Mouse (Mus musculus): ENCODE results near the gene Sit1.

Sit1 gene

DNA sequence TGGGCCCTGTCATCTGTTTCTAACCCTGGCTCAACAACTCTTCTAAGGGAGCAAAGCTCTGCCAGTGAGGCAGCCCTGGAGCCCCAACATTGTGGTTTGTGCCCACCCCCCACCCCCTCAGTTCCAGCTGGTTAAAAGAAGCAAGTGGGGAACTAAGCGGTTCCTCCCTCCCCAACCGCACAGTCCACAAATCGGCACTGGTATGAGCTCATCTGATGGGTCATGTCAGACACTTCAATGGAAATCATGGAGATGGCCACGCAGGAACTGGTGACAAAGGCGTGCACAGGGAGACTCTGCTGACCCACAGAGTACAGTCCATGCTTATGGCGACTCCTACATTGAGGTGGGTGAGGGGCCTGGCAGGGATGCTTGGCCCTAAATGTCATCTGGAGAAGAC is 17.6 kb downstream of the Sit1 start:
- DNase-seq = no peak

DNA sequence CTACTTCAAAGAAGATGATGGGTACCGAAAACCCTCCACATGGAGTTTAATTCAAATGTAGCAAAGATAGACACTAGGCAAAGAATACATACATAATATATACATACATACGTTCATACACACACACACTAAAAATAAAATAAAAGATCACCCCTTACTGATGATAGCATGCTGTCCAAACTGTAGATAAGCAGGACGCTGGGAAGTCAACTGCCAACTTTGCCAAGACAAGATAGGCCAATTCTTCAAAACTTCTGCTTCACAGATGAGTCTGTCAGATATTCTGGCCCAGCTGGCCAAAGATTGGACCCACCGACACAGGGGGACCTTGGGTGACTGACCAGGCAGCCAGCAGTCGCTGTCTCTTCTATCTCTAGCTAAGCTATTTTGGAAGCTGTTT is 20.4 kb downstream of the Sit1 start:
- no peak for DNase-seq

GRCm38 (mm10) chr4:43457124-43457523 is 26.4 kb downstream of the Sit1 start:
- DNase-seq = no peak

GRCm38 (mm10) chr4:43456470-43456869 is 27.1 kb downstream of the Sit1 start:
- no peak for DNase-seq

DNA sequence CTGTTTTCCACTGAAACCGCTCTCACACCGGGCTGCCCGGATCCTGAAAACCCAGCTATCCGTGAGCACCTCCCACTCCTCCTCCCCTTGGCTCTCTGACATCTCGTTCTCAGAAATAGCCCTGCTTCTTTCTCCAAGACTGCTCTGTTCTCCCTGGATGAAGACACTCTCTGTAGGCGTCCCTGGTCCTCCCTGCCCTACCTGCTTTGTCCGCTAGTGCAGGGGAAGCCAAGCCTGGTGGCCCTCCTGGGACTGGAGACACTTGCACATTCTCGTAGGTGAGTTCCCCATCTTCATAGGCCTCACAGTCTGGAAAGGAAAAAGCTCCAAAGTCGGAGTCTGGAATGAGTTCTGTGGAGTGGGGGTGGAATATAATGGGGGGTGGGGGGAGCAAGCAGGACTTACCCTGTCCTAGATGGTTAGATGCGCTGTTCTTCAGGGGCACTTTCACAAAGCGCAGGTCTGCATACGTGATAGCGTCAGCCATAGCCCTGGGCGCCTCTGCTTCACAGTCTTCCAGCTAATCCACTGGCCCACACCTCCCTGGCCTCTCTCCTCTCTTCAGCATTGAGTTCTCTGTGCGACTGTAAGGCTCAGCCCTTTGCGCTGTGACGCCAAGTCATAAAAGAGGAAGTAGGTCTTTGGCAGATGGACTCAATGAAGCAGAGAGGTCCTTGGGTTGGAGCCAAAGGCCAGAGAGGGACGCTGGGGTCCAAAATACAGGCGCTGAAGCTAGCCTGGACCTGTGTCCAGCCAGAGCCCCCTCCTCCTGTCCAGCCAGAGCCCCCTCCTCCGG is 29.3 kb downstream of the Sit1 start, which contains the start of gene Cd72:
Cd72 (minus strand) TSS at position 588 of the 796 bp plus-strand sequence.
- no peak for DNase-seq

DNA sequence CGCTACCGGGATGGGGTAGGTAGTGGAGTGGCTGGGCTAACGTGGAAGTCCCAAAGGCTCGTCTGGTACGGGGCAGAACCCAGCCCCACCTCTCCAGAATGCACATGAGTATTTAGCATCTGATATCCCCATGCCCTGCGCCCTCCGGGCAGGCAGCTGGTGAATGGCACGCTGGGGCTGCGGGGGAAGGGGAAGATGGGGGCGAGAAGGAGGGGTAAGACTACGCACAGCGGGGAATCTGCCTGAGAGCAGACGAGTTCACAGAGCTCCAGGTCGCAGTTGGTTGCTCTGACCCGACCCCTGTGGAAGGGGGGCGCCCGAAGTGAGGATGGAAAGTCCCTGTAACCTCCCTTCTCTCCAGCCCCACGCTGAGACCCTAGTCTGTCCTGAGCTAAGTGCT is 30.1 kb downstream of the Sit1 start:
- no peak for DNase-seq

GRCm38 (mm10) chr4:43452315-43452714 is 31.2 kb downstream of the Sit1 start:
- DNase-seq = no peak

DNA sequence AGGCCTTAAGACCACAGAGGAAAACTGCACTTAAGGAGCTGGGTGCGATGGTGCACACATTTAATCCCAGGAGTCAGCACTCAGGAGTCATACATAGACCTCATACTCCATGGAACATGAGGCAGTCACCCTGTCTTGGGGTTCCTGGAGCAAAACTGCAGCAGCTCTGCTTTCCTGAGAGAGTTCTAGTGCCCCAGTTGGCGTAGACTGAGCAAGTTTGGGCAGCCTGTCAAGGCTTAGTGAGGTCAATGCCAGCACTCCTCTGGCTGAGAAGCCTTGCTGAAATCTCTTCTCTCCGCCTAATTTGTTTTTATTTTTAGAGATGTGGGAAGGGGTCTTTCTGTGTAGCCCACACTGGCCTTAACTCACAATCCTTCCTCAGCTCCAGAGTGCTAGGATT is 35.0 kb downstream of the Sit1 start:
- DNase-seq = no peak

- no peak for DNase-seq
Observed at GRCm38 (mm10) chr4:43447251-43447650, 36.3 kb downstream of the Sit1 start.

- DNase-seq = no peak
Observed at GRCm38 (mm10) chr4:43443511-43443910, 40.0 kb downstream of the Sit1 start.

DNA sequence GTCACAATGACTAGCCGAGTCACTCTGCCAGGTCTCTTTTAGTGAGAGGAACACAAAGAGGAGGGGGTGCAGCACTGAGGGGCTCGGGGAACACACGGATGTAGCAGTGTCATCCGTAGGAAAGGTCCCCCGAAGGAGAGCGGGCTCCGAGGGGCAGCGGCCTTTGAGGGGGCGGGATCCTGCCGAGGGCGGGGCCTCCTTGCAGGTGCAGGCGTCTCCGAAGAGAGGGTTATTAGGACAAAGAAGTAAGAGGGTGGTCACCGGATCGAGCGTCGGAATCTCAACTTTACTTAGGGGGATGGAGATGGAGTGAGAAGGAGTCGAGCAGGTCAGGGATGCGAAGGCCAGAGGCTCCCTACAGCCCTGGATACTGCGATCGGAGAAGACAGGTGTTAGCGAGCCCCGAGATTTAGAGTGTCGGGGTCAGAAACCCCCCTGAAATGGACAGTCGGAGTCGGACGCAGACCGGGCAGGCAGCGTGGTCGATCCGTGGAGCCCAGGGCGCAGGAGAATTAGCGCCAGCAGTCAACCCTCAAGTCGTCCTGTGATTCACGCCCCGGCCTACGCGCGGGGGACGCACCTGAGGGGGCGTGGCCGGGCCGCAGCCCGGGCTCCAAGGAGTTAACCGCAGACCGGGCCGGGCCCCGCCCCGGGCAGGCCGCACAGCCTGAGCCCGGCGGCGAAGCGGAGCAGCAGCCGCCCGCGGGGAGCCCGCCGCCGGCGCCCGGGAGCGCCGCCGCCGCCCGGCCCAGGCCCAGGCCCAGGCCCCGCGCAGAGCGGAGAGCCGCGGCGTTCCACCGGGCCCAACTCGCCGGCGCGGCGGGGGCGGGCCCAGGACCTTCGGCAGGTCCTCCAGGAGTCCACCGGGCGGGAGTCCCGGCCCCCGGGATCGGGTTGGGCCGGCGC is 40.8 kb downstream of the Sit1 start:
- peak; percentile 76 for DNase-seq

GRCm38 (mm10) chr4:43442044-43442443 is 41.5 kb downstream of the Sit1 start:
- peak; percentile 99 for DNase-seq

DNA sequence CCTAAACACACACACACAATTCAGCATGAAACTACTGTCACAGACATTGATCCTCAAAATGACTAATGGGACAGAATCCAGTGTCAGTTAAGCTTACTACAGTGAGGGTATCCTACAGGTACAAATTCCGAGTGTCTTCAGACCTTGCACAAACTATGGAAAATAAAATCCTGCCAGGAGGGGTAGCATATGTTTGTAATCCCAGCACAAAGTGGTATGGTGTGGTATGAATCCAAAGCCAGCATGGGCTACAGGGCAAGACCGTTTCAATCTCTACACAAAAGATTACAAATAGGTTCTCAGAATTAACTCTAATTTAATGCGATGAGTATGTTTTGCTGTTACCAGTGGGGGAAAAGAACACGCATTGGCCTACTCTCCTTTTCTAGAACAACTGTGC is 41.9 kb downstream of the Sit1 start, which contains the start of gene Tesk1:
Tesk1 (plus strand) TSS at position 301 of the 400 bp plus-strand sequence.
- no peak for DNase-seq

GRCm38 (mm10) chr4:43432832-43433231 is 50.7 kb downstream of the Sit1 start:
- no peak for DNase-seq

Data from cerebellum, adult 11 months (tissue).